Mouse (Mus musculus) A20 (cell line): ENCODE data around the gene Snrpa1.

Experiments used
- DNase-seq: peaks from one replicate; pipeline ENCODE4 v3.0.0-alpha.2; 2011; ENCODE audit warnings: low read depth, low spot score

Snrpa1 gene

DNA sequence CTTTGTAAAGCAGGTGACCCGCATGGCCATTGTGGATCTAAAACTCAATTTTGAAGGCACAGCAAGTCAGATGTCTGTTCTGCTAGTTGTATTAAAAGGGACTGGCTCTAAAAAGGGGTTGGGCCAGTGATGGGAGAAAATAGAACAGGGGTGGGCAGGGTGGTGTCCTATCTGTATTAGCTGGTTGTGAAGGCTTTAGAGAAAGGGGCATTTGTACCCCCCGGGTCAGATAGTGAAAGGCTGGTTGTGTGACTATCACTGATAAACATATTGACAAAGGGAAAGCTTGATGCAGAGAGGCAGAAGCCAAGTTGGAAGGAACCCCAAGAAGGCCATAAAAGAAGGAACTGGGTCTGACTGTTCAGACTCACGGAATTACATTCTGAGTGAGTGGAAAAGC, 54.8 kb downstream of the Snrpa1 start:
- no peak for DNase-seq

DNA sequence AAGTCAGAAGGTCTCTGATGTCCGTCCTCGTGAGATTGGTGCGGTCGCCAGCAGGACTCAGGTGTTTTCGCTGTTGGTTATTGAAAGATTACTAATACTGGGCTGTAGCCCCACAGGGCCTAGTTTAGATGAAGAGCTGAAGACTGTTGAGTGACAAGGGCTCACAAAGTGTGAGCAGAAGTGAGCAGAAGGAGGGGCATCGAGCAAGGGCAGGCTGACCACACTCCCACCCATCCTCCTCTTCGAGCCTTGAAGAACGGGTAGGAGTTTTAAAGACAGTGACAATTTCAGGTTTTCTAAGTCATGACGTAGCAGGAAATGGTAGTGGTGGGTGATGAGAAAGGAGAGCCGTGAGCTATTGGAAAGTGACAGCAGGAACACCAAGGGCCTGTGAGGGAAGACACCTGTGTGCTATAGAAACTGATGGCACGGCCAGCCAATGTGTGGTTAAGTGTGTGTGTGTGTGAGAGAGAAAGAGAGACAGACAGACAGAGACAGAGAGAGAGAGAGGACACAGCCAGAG, 57.1 kb downstream of the Snrpa1 start:
- no peak for DNase-seq

DNA sequence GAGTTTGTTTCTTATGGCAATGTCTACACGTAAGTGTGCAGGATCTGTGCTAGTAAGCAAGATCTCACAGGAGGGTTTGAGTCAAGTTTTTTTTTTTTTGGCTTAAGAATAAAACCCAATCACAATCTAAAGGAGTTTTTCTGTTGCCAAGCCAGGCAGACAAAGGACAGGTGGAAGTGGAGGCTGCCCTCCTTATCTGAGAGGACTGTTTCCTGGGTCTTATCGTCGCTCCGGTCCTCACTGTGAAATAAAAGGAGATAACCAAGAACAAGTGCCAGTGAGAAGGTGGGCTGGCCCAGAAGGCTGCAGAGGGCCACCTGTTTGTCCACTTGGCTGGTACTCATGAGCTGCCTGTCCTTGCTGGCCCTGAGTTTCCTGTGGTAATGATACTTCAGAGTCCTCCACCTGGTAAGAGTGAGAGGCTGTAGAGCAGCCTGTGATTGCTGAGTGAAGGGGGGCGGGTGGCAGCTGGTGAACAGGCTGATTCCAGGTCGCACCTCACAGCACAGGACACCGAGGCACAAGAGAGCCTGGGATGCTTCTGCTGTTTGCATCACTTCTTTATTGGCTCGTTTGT, 58.2 kb downstream of the Snrpa1 start:
- no peak for DNase-seq

DNA sequence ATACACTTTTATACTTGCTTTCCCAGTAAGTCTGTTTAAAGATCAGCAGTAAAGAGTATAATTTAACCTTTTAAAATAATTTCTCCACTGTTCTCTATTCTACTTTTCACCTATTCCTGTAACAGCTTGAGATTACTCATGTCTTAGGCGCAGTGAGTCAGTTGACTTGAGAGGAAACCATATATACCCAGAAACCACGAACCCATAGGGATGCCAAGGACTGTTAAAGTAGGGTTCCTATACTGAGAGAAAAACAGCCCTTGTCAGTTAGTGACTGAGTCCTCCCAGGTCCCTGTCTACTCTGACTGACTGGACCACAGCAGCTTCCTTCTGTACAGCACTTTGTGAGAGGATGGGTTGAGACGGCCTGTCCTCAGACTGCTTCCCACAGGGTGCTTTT, 59.2 kb downstream of the Snrpa1 start:
- no peak for DNase-seq

DNA sequence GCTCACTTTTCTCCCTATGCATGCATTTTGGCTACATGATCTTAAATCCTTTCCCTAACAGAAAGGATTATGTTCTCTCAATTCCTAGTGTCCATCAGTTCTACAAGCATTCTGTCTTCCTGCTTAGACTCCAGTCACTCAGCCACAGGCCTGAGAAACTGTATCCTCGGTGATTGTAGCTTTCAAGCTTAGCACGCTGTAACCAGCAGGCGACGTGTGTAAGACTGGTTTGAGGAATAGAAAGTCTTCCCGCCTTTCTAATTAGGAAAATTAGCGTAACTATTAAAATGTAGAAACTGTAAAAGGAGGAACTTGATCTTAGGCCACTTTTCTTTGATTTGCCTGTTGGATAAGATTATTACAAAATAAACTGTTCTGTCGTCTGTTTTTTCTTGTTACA, 60.0 kb downstream of the Snrpa1 start:
- peak; percentile 61 for DNase-seq

DNA sequence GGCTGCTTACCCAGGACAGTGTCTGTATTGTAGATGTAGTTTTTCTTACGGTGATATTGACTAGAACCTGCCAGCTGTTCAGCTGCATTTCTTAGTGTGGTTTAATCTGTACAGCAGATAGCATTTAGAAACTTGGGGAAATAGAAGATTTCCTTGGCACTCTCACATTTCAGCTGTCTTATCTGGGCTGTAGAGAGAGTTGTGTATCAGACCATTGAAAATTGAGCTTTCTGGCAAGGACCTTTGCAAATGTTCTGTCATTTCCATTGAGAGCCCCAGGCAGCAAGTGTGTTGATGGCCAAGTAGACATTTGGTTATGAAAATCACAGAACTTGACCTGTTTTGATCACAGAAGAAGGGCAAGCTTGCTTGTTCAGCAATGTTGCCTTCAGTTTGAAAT, 61.3 kb downstream of the Snrpa1 start:
- peak; percentile 50 for DNase-seq

DNA sequence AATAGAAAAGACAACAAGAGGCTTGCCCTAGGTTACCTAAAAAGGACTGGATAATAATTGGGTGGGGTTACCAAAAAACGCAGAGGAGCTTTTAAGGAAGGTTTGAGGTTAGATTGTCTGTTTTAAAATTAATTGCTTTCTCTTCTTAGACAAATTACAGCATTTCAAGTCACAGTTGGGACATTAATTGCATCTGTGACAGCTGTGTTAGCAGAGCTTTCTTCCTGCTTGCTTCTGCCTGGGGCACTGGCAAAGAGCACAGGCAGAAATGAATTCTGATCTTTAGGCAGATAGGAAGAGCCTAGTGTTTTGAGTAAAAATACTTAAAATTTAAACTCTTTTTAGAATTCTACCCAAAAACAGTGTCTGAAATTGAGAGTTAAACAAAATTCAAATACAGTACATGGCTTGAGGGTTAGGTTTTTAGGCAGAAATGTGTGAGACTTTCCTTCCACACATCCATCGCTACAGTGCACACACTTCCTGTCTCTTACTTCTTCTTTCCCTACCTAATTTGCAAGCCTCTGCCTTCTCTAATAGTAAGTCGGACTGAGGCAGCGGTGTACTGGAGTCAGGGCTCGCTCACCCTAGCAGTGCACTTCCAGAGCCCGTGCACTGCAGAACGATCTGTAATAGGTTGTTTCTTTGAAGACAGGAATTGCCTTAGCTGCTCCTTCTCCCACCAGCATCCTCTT, 62.0 kb downstream of the Snrpa1 start:
- peak; percentile 82 for DNase-seq
